Mouse (Mus musculus) neural tube, embryonic 11.5 days (tissue): ENCODE data around the gene P2rx1. TPM values are rescaled to one million over a fixed set of nuclear protein-coding genes. Genes with fewer than 3 reads are reported as not detected.

Experiments
- ATAC-seq: fragments of 200-750 bp; cut with Nextera tagmentation; 2 replicates; pipeline ENCODE4 v1.8.0; 2017; ENCODE audit warnings: moderate number of reproducible peaks, mild to moderate bottlenecking, moderate TSS enrichment, moderate library complexity; ENCODE audit not compliant: insufficient read depth, low FRiP score, low TSS enrichment
- DNase-seq: peaks from one replicate; pipeline ENCODE4 v3.0.0-alpha.2; 2015; ENCODE audit warnings: low spot score
- H3K27ac ChIP-seq: fragments of 300-500 bp; sonication (generic); 2 replicates; pipeline ENCODE4 v1.5.1; 2014; ENCODE audit warnings: low read depth, mild to moderate bottlenecking, low read length
- H3K27me3 ChIP-seq: fragments of 300-500 bp; sonication (generic); 2 replicates; pipeline ENCODE4 v1.6.1; 2014; ENCODE audit warnings: mild to moderate bottlenecking, low read length, mixed read lengths; ENCODE audit not compliant: control insufficient read depth, insufficient read depth
- H3K36me3 ChIP-seq: fragments of 300-500 bp; sonication (generic); 2 replicates; pipeline ENCODE4 v1.6.1; 2014; ENCODE audit warnings: mild to moderate bottlenecking, low read length, moderate library complexity, mixed read lengths; ENCODE audit not compliant: control insufficient read depth, insufficient read depth
- H3K4me1 ChIP-seq: fragments of 300-500 bp; sonication (generic); 2 replicates; pipeline ENCODE4 v1.6.1; 2014; ENCODE audit warnings: low read length, mixed read lengths; ENCODE audit not compliant: control insufficient read depth, insufficient read depth
- H3K4me2 ChIP-seq: fragments of 300-500 bp; sonication (generic); 2 replicates; pipeline ENCODE4 v1.6.1; 2014; ENCODE audit warnings: low read depth, mild to moderate bottlenecking, moderate library complexity
- H3K4me3 ChIP-seq: fragments of 300-500 bp; sonication (generic); 2 replicates; pipeline ENCODE4 v1.5.1; 2014; ENCODE audit warnings: low read depth, low read length
- H3K9ac ChIP-seq: fragments of 300-500 bp; sonication (generic); 2 replicates; pipeline ENCODE4 v1.6.1; 2014; ENCODE audit warnings: mild to moderate bottlenecking, low read length
- H3K9me3 ChIP-seq: fragments of 300-500 bp; sonication (generic); 2 replicates; pipeline ENCODE4 v1.6.1; 2016; ENCODE audit warnings: low read length; ENCODE audit not compliant: control insufficient read depth
- WGBS: fragments of 180-500 bp; shearing (Covaris S2); extraction: QIAGEN DNeasy Blood & Tissue Kit; methylation state at CpG from one replicate; pipeline ENCODE4 v1.1.7; 2014; 5-methylcytosine and 5-hydroxymethylcytosine counted together
- polyA plus RNA-seq: library from polyadenylated mRNA; unstranded; fragments of >200 nt; fragmentation: Nextera tagmentation; extraction: Ambion mirVana; gene quantifications from 2 replicates; pipeline ENCODE4 v1.2.1, GENCODE M21; 2014

The P2rx1 gene
- polyA plus RNA-seq, 1 experiment from 2014 or later, result 2.5 TPM

GRCm38 (mm10) chr11:72957318-72957717 is 41.6 kb upstream of the P2rx1 start:
- ATAC-seq, result no peak
- Histone ChIP-seq H3K9me3 (no peaks in the 10 kb centered on the region), H3K36me3 (no peaks in the 10 kb centered on the region), H3K4me1 (peaks cover 3% of the 10 kb centered on the region; the same call in 1 of the 2 replicates), H3K9ac (no peak overlapping the region), H3K27ac (no peak overlapping the region), H3K4me3 (no peak overlapping the region), H3K27me3 (peaks cover 31% of the 10 kb centered on the region), H3K4me2 (no peak overlapping the region)
- WGBS, result 48% methylated on average over 2 of the region's 2 CpGs
- no peak for DNase-seq

GRCm38 (mm10) chr11:72959924-72960679 is 38.8 kb upstream of the P2rx1 start:
- Histone ChIP-seq H3K4me2 (no peak overlapping the region), H3K4me3 (no peak overlapping the region), H3K36me3 (no peaks in the 10 kb centered on the region), H3K9me3 (no peaks in the 10 kb centered on the region), H3K9ac (no peak overlapping the region), H3K27me3 (peaks cover 36% of the 10 kb centered on the region), H3K27ac (no peak overlapping the region), H3K4me1 (peaks cover 3% of the 10 kb centered on the region; the same call in 1 of the 2 replicates)
- WGBS, result 12% methylated on average over 15 of the region's 15 CpGs
- DNase-seq (no peak), ATAC-seq (no peak)

- DNase-seq, result no peak
- WGBS, result 3% methylated on average over 15 of the region's 15 CpGs
- peaks cover 36% of the 10 kb centered on the region for H3K27me3 ChIP-seq
Observed at GRCm38 (mm10) chr11:72960723-72961071, 38.2 kb upstream of the P2rx1 start.

GRCm38 (mm10) chr11:72961072-72961980 is 37.6 kb upstream of the P2rx1 start, which contains the start of gene Atp2a3:
Atp2a3 (plus strand) TSS chr11:72961169.
- ATAC-seq (no peak), DNase-seq (no peak)
- H3K9ac ChIP-seq, result no peak within 1 kb of the TSS
- H3K9me3 ChIP-seq, result no peaks in the 10 kb centered on the region
- peaks cover 36% of the 10 kb centered on the region for H3K27me3 ChIP-seq
- H3K4me2 ChIP-seq, result peak within 1 kb of the TSS; percentile 31
- H3K4me3 ChIP-seq, result peak within 1 kb of the TSS; percentile 25
- WGBS, result 5% methylated on average over 60 of the region's 70 CpGs
- no peaks in the 10 kb centered on the region for H3K36me3 ChIP-seq
- peaks cover 3% of the 10 kb centered on the region; the same call in 1 of the 2 replicates for H3K4me1 ChIP-seq
- no peak within 1 kb of the TSS for H3K27ac ChIP-seq

More at GRCm38 (mm10) chr11:72960723-72961071, 38.2 kb upstream of the P2rx1 start:
- Histone ChIP-seq H3K9ac (no peak overlapping the region), H3K9me3 (no peaks in the 10 kb centered on the region), H3K4me3 (peak overlapping the region; percentile 25), H3K4me1 (peaks cover 3% of the 10 kb centered on the region; the same call in 1 of the 2 replicates), H3K36me3 (no peaks in the 10 kb centered on the region), H3K4me2 (peak overlapping the region; percentile 31), H3K27ac (no peak overlapping the region)
- ATAC-seq, result no peak

- 82% methylated on average over 2 of the region's 2 CpGs for WGBS
- H3K4me3 ChIP-seq, result no peak overlapping the region
Observed at GRCm38 (mm10) chr11:72962378-72962777, 36.5 kb upstream of the P2rx1 start.

GRCm38 (mm10) chr11:72963058-72963788 is 35.7 kb upstream of the P2rx1 start:
- no peaks in the 10 kb centered on the region for H3K9me3 ChIP-seq
- peaks cover 36% of the 10 kb centered on the region for H3K27me3 ChIP-seq
- no peak for DNase-seq
- H3K4me1 ChIP-seq, result peaks cover 3% of the 10 kb centered on the region; the same call in 1 of the 2 replicates
- H3K9ac ChIP-seq, result no peak overlapping the region
- ATAC-seq, result no peak
- no peak overlapping the region for H3K27ac ChIP-seq
- no peaks in the 10 kb centered on the region for H3K36me3 ChIP-seq
- no peak overlapping the region for H3K4me3 ChIP-seq
- WGBS, result 48% methylated on average over 7 of the region's 7 CpGs
- H3K4me2 ChIP-seq, result no peak overlapping the region

More at GRCm38 (mm10) chr11:72962378-72962777, 36.5 kb upstream of the P2rx1 start:
- DNase-seq, result no peak
- Histone ChIP-seq H3K9ac (no peak overlapping the region), H3K27ac (no peak overlapping the region), H3K36me3 (no peaks in the 10 kb centered on the region), H3K9me3 (no peaks in the 10 kb centered on the region), H3K27me3 (peaks cover 36% of the 10 kb centered on the region), H3K4me1 (peaks cover 3% of the 10 kb centered on the region; the same call in 1 of the 2 replicates), H3K4me2 (no peak overlapping the region)
- ATAC-seq, result no peak

- no peak for ATAC-seq
- Histone ChIP-seq H3K4me2 (no peak overlapping the region), H3K27me3 (peaks cover 36% of the 10 kb centered on the region), H3K4me1 (peaks cover 3% of the 10 kb centered on the region; the same call in 1 of the 2 replicates), H3K4me3 (no peak overlapping the region), H3K36me3 (no peaks in the 10 kb centered on the region), H3K27ac (no peak overlapping the region), H3K9ac (no peak overlapping the region), H3K9me3 (no peaks in the 10 kb centered on the region)
- WGBS, result 63% methylated on average over 3 of the region's 3 CpGs
- no peak for DNase-seq
Observed at GRCm38 (mm10) chr11:72963789-72964294, 35.1 kb upstream of the P2rx1 start.

- H3K9ac ChIP-seq, result no peak overlapping the region
- no peaks in the 10 kb centered on the region for H3K9me3 ChIP-seq
- no peak overlapping the region for H3K4me3 ChIP-seq
- no peaks in the 10 kb centered on the region for H3K36me3 ChIP-seq
- no peak for DNase-seq
- no peak overlapping the region for H3K4me2 ChIP-seq
- no peaks in the 10 kb centered on the region for H3K27me3 ChIP-seq
- no peaks in the 10 kb centered on the region for H3K4me1 ChIP-seq
- WGBS, result 82% methylated on average over 13 of the region's 13 CpGs
- no peak overlapping the region for H3K27ac ChIP-seq
- no peak for ATAC-seq
Observed at GRCm38 (mm10) chr11:72974995-72975503, 23.9 kb upstream of the P2rx1 start.
